Mouse (Mus musculus) heart, embryonic 13.5 days (tissue): ENCODE data around the gene Wdr45. TPM values are rescaled to one million over a fixed set of nuclear protein-coding genes. Genes with fewer than 3 reads are reported as not detected.
"Not testable (repeated sequence)": the region's sequence is repeated elsewhere in the genome, so short reads cannot be mapped to it uniquely, and the experiment has no call there.

Experiments
- ATAC-seq: fragments of 200-750 bp; cut with Nextera tagmentation; 2 replicates; pipeline ENCODE4 v1.8.0; 2017; ENCODE audit warnings: moderate TSS enrichment; ENCODE audit not compliant: insufficient number of reproducible peaks, low FRiP score, low TSS enrichment; ENCODE audit errors: extremely low read depth
- H3K27ac ChIP-seq: fragments of 300-500 bp; sonication (generic); replicated peaks from 2 replicates; pipeline ENCODE4 v1.5.1; 2015; ENCODE audit warnings: moderate library complexity, mild to moderate bottlenecking, inconsistent platforms
- H3K27me3 ChIP-seq: fragments of 300-500 bp; sonication (generic); replicated peaks from 2 replicates; pipeline ENCODE4 v1.6.1; 2015; ENCODE audit warnings: mild to moderate bottlenecking, inconsistent platforms
- H3K36me3 ChIP-seq: fragments of 300-500 bp; sonication (generic); 2 replicates; pipeline ENCODE4 v1.6.1; 2015; ENCODE audit warnings: mild to moderate bottlenecking, inconsistent platforms
- H3K4me1 ChIP-seq: fragments of 300-500 bp; sonication (generic); 2 replicates; pipeline ENCODE4 v1.6.1; 2015; ENCODE audit warnings: inconsistent platforms
- H3K4me2 ChIP-seq: fragments of 300-500 bp; sonication (generic); 2 replicates; pipeline ENCODE4 v1.6.1; 2015; ENCODE audit warnings: inconsistent platforms, mild to moderate bottlenecking, moderate library complexity
- H3K4me3 ChIP-seq: fragments of 300-500 bp; sonication (generic); 2 replicates; pipeline ENCODE4 v1.5.1; 2015; ENCODE audit warnings: moderate library complexity, mild to moderate bottlenecking, inconsistent platforms
- H3K9ac ChIP-seq: fragments of 300-500 bp; sonication (generic); 2 replicates; pipeline ENCODE4 v1.6.1; 2015; ENCODE audit warnings: inconsistent platforms, mild to moderate bottlenecking, moderate library complexity
- H3K9me3 ChIP-seq: fragments of 300-500 bp; sonication (generic); 2 replicates; pipeline ENCODE4 v1.6.1; 2016; ENCODE audit warnings: inconsistent platforms
- WGBS: fragments of 180-500 bp; shearing (Covaris S2); methylation state at CpG from one replicate; pipeline ENCODE4 v1.1.7; 2015; ENCODE audit warnings: mixed read lengths; 5-methylcytosine and 5-hydroxymethylcytosine counted together
- polyA plus RNA-seq: library from polyadenylated mRNA; unstranded; fragments of >200 nt; fragmentation: Nextera tagmentation; extraction: Ambion mirVana; gene quantifications from 2 replicates; pipeline ENCODE4 v1.2.1, GENCODE M21; 2015

The Wdr45 gene
- polyA plus RNA-seq, result 25.0 and 28.7 TPM in 2 replicates

DNA sequence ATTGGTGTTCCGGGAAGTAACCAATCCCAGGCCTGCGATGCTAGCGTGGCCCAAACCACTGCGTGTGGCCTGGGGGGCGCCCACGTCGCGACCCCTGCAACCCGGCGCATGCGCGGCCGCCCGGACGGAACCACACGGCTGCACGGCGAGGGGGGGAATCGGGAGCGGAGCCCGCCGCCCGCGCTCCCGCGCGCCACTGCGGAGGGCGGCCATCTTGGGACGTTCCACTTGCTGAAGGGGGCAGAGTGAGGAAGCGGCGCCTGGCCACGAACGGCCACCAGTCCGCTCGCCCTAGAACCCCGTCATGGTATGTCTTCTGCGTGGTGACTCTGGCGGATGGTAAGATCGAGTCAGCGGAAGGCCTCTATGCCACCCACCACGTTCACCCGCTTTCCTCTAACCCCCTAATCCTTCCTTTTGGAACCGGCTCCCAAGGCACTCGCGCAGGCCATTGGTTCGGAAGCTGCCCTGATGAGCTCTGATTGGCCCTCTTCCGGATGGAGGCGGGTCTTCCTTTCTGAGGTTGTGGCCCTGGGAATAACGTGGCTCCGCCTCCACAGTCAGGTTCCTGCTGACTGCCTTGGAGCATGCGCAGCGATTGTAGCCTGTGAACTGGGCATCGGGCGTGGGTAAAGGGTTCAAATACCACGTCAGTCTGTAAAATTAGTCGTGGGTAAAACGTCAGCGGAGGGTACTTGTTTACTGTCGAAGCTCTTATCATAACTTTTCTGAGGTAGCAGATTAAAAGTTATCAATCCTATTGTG, at the start of gene Wdr45:
Wdr45 (plus strand) TSS at position 199 of the 765 bp plus-strand sequence.
- not testable (repeated sequence) for H3K36me3 ChIP-seq, H3K9me3 ChIP-seq, H3K4me1 ChIP-seq, H3K27me3 ChIP-seq
- peak within 1 kb of the TSS; percentile 65 for H3K4me2 ChIP-seq
- peak; percentile 90 for ATAC-seq
- H3K9ac ChIP-seq, result peak within 1 kb of the TSS; percentile 75
- H3K4me3 ChIP-seq, result peak within 1 kb of the TSS; percentile 46
- 0 out of 2 replicates have a peak within 1 kb of the TSS, but pooled peaks have one; percentile 8 for H3K27ac ChIP-seq
- WGBS, result 12% methylated on average over 55 of the region's 60 CpGs

DNA sequence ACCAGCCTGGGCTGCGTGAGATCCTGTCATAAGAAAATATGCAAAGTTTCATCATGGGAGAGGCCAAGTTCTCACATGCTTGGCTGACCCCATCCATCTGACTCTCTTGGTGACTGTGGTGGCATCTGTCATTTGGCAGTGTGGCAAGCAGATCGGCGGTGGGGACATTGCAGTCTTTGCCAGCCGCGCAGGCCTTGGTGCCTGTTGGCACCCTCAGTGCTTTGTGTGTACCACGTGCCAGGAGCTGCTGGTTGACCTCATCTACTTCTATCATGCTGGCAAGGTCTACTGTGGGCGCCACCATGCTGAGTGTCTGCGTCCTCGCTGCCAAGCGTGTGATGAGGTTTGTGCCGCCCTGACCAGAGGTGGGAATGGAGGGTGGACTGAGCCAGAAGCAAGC, 49.3 kb upstream of the Wdr45 start:
- WGBS, result 87% methylated on average over 11 of the region's 11 CpGs
- no peak overlapping the region for H3K4me3 ChIP-seq
- ATAC-seq, result no peak
- H3K4me1 ChIP-seq, result no peaks in the 10 kb centered on the region
- no peaks in the 10 kb centered on the region for H3K9me3 ChIP-seq
- H3K36me3 ChIP-seq, result peaks cover 44% of the 10 kb centered on the region
- no peaks in the 10 kb centered on the region for H3K27me3 ChIP-seq
- H3K27ac ChIP-seq, result no peak overlapping the region
- H3K4me2 ChIP-seq, result no peak overlapping the region
- no peak overlapping the region for H3K9ac ChIP-seq

DNA sequence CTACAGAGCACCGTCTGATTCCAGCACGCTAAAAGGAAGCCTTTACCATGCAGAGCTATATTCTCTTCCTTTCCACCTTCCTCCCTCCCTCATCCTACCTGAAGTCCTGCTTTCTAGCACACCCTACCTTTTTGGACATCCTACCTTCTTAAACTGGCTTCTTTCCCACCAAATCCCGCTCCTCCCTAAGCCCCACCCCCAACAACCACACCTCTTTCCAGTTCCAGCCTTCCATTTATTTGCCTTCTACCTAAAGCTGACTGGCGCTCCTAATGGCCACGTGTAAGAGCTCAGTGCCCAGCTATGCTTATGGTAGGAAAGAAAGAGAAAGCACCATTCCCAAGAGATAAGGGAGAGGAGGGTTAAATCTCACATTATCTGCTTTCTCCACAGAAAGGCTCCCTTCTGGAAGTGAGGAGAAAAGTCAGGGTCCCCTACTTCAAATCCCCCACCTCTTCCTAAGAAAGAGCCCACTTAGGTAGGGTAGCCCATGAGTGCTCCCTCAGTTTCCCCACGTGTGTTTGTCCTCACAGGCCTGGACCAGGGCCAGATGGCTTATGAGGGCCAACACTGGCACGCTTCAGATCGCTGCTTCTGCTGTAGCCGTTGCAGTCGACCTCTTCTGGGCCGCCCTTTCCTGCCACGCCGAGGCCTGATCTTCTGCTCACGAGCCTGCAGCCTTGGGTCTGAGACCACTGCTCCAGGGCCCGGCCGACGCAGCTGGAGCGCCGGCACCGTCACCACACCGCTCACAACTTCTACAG, 48.2 kb upstream of the Wdr45 start:
- Histone ChIP-seq H3K9ac (no peak overlapping the region), H3K4me1 (0 out of 2 replicates have a peak, but pooled peaks cover 5% of the 10 kb centered on the region), H3K4me2 (no peak overlapping the region), H3K4me3 (no peak overlapping the region), H3K27ac (no peak overlapping the region), H3K36me3 (peaks cover 42% of the 10 kb centered on the region), H3K9me3 (no peaks in the 10 kb centered on the region), H3K27me3 (no peaks in the 10 kb centered on the region)
- WGBS, result 62% methylated on average over 21 of the region's 21 CpGs
- ATAC-seq, result no peak

DNA sequence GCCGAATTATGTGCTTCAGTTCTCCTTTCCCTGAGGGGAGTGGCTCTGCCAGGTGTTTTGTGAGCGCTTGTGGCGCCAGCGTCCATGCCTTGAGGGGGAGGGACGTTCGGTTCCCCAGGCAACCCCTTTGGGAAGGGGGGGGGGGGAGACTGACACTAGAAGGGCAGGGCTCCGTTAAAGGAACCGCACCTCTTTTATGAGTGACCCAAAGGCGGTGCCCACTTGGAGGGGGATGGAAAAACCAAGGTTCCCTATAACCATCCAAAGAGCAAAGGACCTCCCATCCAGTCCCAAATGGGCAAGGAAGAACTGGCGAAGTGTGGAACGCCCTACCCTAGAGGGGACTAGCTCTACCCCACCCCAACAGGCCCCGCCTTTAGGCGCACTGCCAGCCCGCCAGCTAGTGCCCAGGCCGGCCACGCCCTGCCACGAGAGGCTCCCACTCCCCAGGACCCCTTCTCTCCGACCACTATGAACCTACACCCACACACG, 43.7 kb upstream of the Wdr45 start:
- H3K4me2 ChIP-seq, result peak overlapping the region; percentile 66

DNA sequence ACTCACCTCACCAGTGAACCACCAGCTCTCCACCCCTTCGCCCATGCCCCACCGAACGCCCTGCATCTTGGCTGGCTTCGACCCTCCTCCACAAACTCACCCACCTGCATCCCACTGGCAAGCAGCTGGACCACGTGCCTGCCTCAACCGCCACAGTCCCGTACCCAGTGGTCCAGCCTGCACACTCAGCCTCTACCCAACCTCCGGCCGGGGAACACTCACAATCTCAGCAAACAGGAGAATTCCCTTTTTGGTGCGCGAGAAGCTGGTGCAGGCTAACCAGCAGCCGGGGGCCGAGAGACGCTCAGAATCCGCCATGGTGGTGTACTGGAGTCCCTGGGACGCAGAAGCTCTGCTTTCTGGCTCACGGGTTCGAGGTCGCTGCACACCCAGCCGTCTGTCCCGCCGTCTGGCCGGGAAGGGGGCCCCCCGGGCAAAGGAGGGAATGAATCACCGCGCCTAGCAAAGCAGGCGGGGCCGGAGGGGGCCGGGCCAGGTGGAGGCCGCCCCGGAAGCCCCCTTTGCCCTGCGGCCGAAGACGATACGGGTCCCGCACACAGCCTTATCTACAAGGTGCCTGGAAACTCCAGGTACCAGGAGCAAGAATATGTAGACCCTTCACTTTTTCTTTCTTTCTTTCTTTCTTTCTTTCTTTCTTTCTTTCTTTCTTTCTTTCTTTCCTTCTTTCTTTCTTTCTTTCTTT, 43.1 kb upstream of the Wdr45 start, which contains the start of gene Plp2:
Plp2 (minus strand) TSS at position 470 of the 703 bp plus-strand sequence.
- WGBS, result 13% methylated on average over 32 of the region's 36 CpGs
- peaks cover 24% of the 10 kb centered on the region for H3K4me1 ChIP-seq

More for the DNA sequence above, 43.7 kb upstream of the Wdr45 start:
- Histone ChIP-seq H3K9ac (peak overlapping the region; percentile 87), H3K36me3 (peaks cover 24% of the 10 kb centered on the region), H3K27me3 (no peaks in the 10 kb centered on the region), H3K4me1 (peaks cover 24% of the 10 kb centered on the region), H3K9me3 (no peaks in the 10 kb centered on the region), H3K4me3 (peak overlapping the region; percentile 66), H3K27ac (peak overlapping the region; percentile 87)
- WGBS, result 20% methylated on average over 19 of the region's 19 CpGs
- ATAC-seq, result peak; percentile 40; the same call in 1 of the 2 replicates

DNA sequence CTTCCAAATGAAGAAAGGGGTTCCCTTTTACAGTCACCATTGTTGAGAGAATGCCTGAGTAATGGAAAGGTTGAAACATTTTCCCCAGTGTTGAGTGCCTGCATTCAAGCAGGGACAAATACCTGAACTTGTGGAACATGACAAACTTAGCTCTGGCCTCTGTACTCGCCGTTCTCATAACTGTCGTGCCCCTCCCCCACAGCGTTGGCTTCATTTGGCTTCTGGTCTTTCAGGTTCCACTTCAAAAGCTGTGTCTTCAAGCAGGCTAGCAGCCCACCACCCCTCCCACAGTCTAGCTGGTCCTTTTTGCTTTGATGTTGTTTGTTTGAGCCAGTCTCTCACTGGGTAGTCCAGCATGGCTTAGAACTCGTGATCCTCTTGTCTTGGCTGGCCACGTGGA, 41.4 kb upstream of the Wdr45 start:
- no peaks in the 10 kb centered on the region for H3K27me3 ChIP-seq
- no peaks in the 10 kb centered on the region for H3K9me3 ChIP-seq
- no peak for ATAC-seq
- H3K27ac ChIP-seq, result no peak overlapping the region
- H3K36me3 ChIP-seq, result peaks cover 11% of the 10 kb centered on the region
- peaks cover 24% of the 10 kb centered on the region for H3K4me1 ChIP-seq
- no peak overlapping the region for H3K4me3 ChIP-seq
- H3K4me2 ChIP-seq, result no peak overlapping the region
- 39% methylated on average over 6 of the region's 6 CpGs for WGBS
- H3K9ac ChIP-seq, result no peak overlapping the region

More for the DNA sequence above, 43.1 kb upstream of the Wdr45 start, which contains the start of gene Plp2:
- no peaks in the 10 kb centered on the region for H3K27me3 ChIP-seq
- peak; percentile 11; the same call in 1 of the 2 replicates for ATAC-seq
- peaks cover 24% of the 10 kb centered on the region for H3K36me3 ChIP-seq
- no peaks in the 10 kb centered on the region for H3K9me3 ChIP-seq
- peak within 1 kb of the TSS; percentile 66 for H3K4me3 ChIP-seq
- peak within 1 kb of the TSS; percentile 87 for H3K27ac ChIP-seq
- H3K9ac ChIP-seq, result peak within 1 kb of the TSS; percentile 87
- peak within 1 kb of the TSS; percentile 66 for H3K4me2 ChIP-seq

DNA sequence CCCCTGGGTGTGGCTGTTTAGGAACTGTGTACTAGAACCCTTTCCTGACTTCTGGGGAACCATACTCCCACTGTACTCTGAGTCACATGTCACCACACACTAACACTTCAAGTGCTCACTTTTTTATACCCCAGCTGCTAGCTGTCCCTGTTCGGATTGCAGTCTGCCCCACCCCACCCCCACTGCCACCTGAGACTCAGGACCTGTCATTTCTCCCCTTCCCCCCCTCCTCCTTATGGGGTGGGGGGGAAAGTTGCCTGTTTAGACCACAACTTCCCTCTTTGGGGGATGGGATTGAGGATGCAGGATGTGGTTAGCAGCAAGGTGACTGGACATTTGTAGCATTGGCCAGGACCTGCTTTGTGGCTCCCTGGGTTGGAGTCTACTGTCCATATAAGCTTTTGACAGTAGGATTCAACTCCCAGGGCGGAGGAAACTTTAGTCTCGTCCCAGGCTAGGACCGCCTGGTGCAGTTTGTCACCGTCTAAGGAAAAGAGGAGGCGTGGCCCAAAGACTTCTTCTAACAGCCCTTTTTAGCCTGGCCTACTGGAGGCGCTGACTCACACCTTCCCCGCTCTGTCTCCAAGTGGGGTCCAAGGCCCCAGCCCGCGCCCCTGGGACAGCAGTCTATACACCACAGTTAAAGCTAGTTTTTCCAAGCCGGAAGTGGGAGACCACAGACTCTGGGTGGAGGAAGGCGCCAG, 40.4 kb upstream of the Wdr45 start:
- H3K9ac ChIP-seq, result peak overlapping the region; percentile 73
- no peak for ATAC-seq

DNA sequence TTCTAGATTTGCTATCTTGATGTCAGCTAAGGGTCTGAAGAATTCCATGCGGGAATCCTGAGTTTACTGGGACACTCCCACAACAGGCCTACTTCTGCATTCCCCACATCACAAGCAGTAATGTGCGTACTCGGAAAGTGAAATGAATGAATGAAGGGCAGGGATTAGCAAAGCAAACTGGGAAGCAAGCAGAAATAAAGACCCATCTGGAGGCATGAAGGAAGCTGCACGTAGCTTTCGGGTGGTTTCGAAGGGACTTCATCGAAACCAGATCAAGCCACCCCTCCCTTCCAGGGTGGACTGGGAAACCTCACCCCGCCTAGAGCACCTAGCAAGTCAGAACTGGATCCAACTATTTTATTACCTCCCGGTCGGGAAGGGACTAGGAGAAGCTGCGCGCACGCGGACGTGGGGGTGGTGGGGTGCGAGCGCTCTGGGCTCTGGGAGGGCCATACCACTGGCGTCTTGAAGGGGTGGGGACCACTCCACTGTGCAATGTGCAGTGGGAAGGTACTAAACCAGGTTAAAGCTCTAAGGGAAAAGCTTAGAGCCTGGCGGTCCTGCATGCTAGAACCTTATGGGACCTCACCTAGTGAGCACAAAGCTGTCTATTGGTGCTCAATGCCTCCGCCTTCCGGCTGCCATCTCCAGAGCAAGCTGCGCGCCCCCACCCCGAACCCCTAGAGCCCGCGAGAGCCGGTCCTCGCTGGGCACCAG, 39.7 kb upstream of the Wdr45 start:
- H3K9me3 ChIP-seq, result no peaks in the 10 kb centered on the region
- H3K9ac ChIP-seq, result peak overlapping the region; percentile 73
- H3K27me3 ChIP-seq, result no peaks in the 10 kb centered on the region
- H3K27ac ChIP-seq, result peak overlapping the region; percentile 54
- peak overlapping the region; percentile 45 for H3K4me3 ChIP-seq
- H3K36me3 ChIP-seq, result no peaks in the 10 kb centered on the region
- H3K4me1 ChIP-seq, result peaks cover 24% of the 10 kb centered on the region
- no peak for ATAC-seq
- H3K4me2 ChIP-seq, result peak overlapping the region; percentile 71
- 17% methylated on average over 28 of the region's 28 CpGs for WGBS

More for the DNA sequence above, 40.4 kb upstream of the Wdr45 start:
- Histone ChIP-seq H3K36me3 (peaks cover 6% of the 10 kb centered on the region), H3K9me3 (no peaks in the 10 kb centered on the region), H3K4me2 (peak overlapping the region; percentile 71), H3K27me3 (no peaks in the 10 kb centered on the region), H3K4me1 (peaks cover 24% of the 10 kb centered on the region), H3K4me3 (peak overlapping the region; percentile 45), H3K27ac (peak overlapping the region; percentile 54)
- WGBS, result 16% methylated on average over 12 of the region's 12 CpGs

DNA sequence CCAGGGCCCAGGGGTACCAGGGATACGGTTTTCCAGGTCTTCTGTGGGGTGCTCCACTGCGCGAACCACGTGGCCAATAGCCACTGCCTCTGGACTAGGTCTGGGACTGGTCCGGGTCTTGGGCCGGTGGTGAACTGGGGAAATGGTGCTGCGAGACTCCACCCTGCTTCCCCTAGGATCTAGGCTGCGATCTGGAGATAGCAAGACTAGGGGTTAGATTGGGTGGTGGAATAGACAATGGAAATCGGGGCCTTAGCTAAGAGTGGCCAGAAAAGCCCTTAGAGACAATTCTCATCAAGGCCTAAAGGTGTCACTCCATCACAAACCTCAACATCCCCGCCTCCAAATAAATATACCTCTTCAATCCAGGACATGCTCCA, 39.1 kb upstream of the Wdr45 start:
- H3K27me3 ChIP-seq, result no peaks in the 10 kb centered on the region
- ATAC-seq, result no peak
- H3K36me3 ChIP-seq, result no peaks in the 10 kb centered on the region
- H3K4me2 ChIP-seq, result peak overlapping the region; percentile 71
- H3K9ac ChIP-seq, result peak overlapping the region; percentile 73
- 0 out of 2 replicates have a peak overlapping the region, but pooled peaks have one; percentile 54 for H3K27ac ChIP-seq
- peaks cover 22% of the 10 kb centered on the region for H3K4me1 ChIP-seq
- 21% methylated on average over 10 of the region's 10 CpGs for WGBS
- no peaks in the 10 kb centered on the region for H3K9me3 ChIP-seq
- peak overlapping the region; percentile 45 for H3K4me3 ChIP-seq

DNA sequence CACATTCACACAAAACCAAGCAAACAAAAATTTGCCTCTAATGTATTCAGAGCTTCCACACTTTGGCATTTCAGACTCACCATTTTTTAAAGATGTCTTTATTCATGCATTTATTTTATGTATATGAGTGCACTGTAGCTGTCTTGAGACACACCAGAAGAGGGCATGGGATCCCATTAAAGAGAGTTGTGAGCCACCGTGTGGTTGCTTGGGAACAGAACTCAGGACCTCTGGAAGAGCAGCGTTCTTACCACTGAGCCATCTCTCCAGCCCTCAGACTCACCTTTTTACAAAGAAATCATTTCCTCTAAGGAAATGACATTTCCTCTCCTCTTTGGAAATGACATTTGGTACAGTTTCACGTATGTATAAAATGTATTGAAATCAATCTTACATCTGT, 35.1 kb upstream of the Wdr45 start:
- Histone ChIP-seq H3K4me2 (no peak overlapping the region), H3K4me1 (no peaks in the 10 kb centered on the region), H3K9ac (no peak overlapping the region), H3K4me3 (no peak overlapping the region), H3K9me3 (no peaks in the 10 kb centered on the region), H3K27me3 (no peaks in the 10 kb centered on the region), H3K27ac (no peak overlapping the region), H3K36me3 (no peaks in the 10 kb centered on the region)
- no peak for ATAC-seq
- 40% methylated on average over 3 of the region's 3 CpGs for WGBS
